Mouse (Mus musculus) ES-E14 (cell line): ENCODE measurements around the gene Polr3f.

ENCODE experiments used
- CHD2 ChIP-seq: IDR thresholded peaks from 2 replicates; pipeline ENCODE4 v1.6.1; 2014; ENCODE audit warnings: mild to moderate bottlenecking, low read depth, low read length, inconsistent platforms
- HCFC1 ChIP-seq: IDR thresholded peaks from 2 replicates; pipeline ENCODE4 v1.6.1; 2012; ENCODE audit warnings: low read length, inconsistent platforms, borderline replicate concordance; ENCODE audit not compliant: insufficient read depth
- MAFK ChIP-seq: IDR thresholded peaks from 2 replicates; pipeline ENCODE4 v1.6.1; 2014; ENCODE audit warnings: mild to moderate bottlenecking, low read depth, low read length, inconsistent platforms; ENCODE audit not compliant: insufficient read depth
- ZC3H11A ChIP-seq: IDR thresholded peaks from 2 replicates; pipeline ENCODE4 v1.6.1; 2012; ENCODE audit warnings: low read depth, mild to moderate bottlenecking, inconsistent platforms, low read length, borderline replicate concordance
- ZNF384 ChIP-seq: IDR thresholded peaks from 2 replicates; pipeline ENCODE4 v1.6.1; 2012; ENCODE audit warnings: low read depth, low read length, inconsistent platforms

- no peak for TF ChIP-seq MAFK
- TF ChIP-seq ZC3H11A = no peak
- TF ChIP-seq HCFC1 = no peak
- TF ChIP-seq CHD2 = no peak
- no peak for TF ChIP-seq ZNF384
Observed at GRCm38 (mm10) chr2:144547559-144547958, 20.0 kb downstream of the Polr3f start.
